Mouse (Mus musculus) liver, embryonic 13.5 days (tissue): ENCODE results near the gene Wnt3a. TPM values are rescaled to one million over a fixed set of nuclear protein-coding genes. Genes with fewer than 3 reads are reported as not detected.
A peak's percentile ranks its signal among the peaks of the same experiment; 100 is the strongest.

ENCODE experiments used
- ATAC-seq: fragments of 200-750 bp; cut with Nextera tagmentation; 2 replicates; pipeline ENCODE4 v1.8.0; 2017; ENCODE audit warnings: low read depth, mild to moderate bottlenecking, moderate number of reproducible peaks, moderate library complexity
- DNase-seq: peaks from one replicate; pipeline ENCODE4 v3.0.0; 2022
- H3K27ac ChIP-seq: fragments of 300-500 bp; sonication (generic); 2 replicates; pipeline ENCODE4 v1.5.1; 2015; ENCODE audit warnings: moderate library complexity, mild to moderate bottlenecking, inconsistent platforms
- H3K27me3 ChIP-seq: fragments of 300-500 bp; sonication (generic); 2 replicates; pipeline ENCODE4 v1.6.1; 2015; ENCODE audit warnings: mild to moderate bottlenecking, inconsistent platforms
- H3K36me3 ChIP-seq: fragments of 300-500 bp; sonication (generic); 2 replicates; pipeline ENCODE4 v1.6.1; 2015; ENCODE audit warnings: mild to moderate bottlenecking, inconsistent platforms
- H3K4me1 ChIP-seq: fragments of 300-500 bp; sonication (generic); replicated peaks from 2 replicates; pipeline ENCODE4 v1.6.1; 2015; ENCODE audit warnings: inconsistent platforms
- H3K4me2 ChIP-seq: fragments of 300-500 bp; sonication (generic); 2 replicates; pipeline ENCODE4 v1.6.1; 2015; ENCODE audit warnings: inconsistent platforms, mild to moderate bottlenecking, moderate library complexity
- H3K4me3 ChIP-seq: fragments of 300-500 bp; sonication (generic); replicated peaks from 2 replicates; pipeline ENCODE4 v1.5.1; 2015; ENCODE audit warnings: mild to moderate bottlenecking, inconsistent platforms
- H3K9ac ChIP-seq: fragments of 300-500 bp; sonication (generic); 2 replicates; pipeline ENCODE4 v1.6.1; 2015; ENCODE audit warnings: mild to moderate bottlenecking, inconsistent platforms
- H3K9me3 ChIP-seq: fragments of 300-500 bp; sonication (generic); replicated peaks from 2 replicates; pipeline ENCODE4 v1.6.1; 2016; ENCODE audit warnings: inconsistent platforms
- WGBS: fragments of 180-500 bp; shearing (Covaris S2); methylation state at CpG from one replicate; pipeline ENCODE4 v1.1.7; 2015; ENCODE audit not compliant: insufficient replicate concordance; 5-methylcytosine and 5-hydroxymethylcytosine counted together
- polyA plus RNA-seq: library from polyadenylated mRNA; unstranded; fragments of >200 nt; fragmentation: Nextera tagmentation; extraction: Ambion mirVana; gene quantifications from 2 replicates; pipeline ENCODE4 v1.2.1, GENCODE M21; 2015

Wnt3a gene
- polyA plus RNA-seq, 1 experiment from 2014 or later, result not detected

DNA sequence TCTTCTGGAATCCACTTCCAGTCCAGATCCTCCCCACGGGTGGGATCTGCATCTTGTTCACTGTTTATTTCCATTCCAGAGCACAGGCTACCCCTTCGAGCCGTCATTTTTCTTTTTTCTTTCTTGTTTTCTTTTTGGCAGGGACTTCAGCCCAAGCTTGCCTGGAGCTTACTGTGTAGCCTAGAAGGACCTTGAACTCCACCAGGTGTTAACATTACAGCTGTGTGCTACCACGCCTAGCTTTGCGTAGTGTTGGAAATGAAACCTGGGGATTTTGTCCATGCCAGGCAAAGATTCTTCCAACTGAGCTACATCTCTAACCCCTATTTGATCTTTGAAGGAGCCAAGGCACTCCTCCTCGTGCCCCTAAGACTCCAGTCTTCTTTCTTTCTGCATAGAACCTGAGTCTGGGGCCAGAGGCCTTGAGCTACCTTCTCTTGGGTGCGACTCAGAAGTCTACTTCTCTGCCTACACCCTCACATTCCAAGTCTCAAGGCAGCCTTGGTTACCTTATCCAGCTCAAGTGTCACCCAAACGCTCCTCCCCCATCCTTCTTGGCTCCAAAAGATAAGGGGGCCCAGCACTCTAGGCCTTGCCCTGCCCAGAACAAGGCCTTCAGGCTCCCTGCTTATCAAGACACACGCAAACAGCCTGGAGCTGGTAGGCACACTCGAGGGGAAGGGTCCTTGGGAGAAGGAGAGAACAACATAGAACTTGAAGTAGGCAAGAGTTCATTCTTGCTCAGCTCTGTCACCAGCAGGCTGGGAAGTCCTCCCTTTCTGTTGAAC lies 29.7 kb downstream of the Wnt3a start:
- no peaks in the 10 kb centered on the region for H3K9me3 ChIP-seq
- H3K4me2 ChIP-seq, result peak overlapping the region; percentile 77
- peak overlapping the region; percentile 67 for H3K9ac ChIP-seq
- peak overlapping the region; percentile 95 for H3K27ac ChIP-seq
- no peaks in the 10 kb centered on the region for H3K36me3 ChIP-seq
- H3K4me3 ChIP-seq, result peak overlapping the region; percentile 45
- WGBS, result 32% methylated on average over 10 of the region's 10 CpGs
- peaks cover 75% of the 10 kb centered on the region for H3K27me3 ChIP-seq
- H3K4me1 ChIP-seq, result peaks cover 55% of the 10 kb centered on the region
- DNase-seq (peak; percentile 88), ATAC-seq (peak; percentile 99)

DNA sequence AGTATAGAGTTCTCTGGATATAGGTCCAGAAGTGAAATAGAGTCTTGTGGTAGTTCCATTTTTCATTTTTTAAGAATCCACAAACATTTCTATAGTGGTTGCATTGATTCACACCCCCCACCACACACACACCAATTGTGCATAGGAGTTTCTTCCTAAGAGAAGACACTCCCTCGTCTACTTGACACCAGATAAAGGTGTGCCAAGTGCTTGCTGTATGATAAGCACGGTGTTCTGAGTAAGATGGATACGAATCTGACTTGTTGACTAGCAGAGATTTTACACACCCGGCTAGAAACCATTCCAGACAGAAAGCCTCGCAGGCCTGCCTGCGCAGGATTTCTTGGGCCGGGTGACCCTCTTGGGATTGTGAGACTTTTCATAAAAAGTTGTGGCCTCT lies 30.9 kb downstream of the Wnt3a start:
- peaks cover 54% of the 10 kb centered on the region for H3K4me1 ChIP-seq
- H3K4me2 ChIP-seq, result peak overlapping the region; percentile 77
- no peaks in the 10 kb centered on the region for H3K36me3 ChIP-seq
- peak; percentile 27; the same call in 1 of the 2 replicates for ATAC-seq
- no peak overlapping the region for H3K4me3 ChIP-seq
- H3K9ac ChIP-seq, result peak overlapping the region; percentile 63; the same call in 1 of the 2 replicates
- H3K27ac ChIP-seq, result no peak overlapping the region
- peak; percentile 38 for DNase-seq
- peaks cover 75% of the 10 kb centered on the region for H3K27me3 ChIP-seq
- WGBS, result 34% methylated on average over 7 of the region's 7 CpGs
- H3K9me3 ChIP-seq, result no peaks in the 10 kb centered on the region

DNA sequence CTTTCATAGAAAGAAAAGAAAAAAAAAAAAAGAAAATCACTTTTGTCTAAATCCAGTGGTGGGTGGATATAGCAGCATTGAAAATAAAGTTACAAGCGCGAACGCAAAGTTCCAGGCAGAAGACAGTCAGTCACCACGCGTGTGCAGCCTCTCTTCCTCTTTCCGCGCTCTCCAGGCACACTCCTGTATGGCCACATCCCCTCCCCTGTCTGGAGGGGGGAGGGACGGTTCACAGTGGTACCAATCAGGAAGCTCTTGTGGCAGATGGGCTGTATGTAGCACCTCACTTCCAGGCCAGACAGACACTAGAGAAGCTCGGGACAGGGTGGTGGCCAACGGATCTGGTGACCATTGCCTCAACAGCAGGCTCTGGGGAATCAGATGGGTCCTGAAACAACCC lies 42.5 kb downstream of the Wnt3a start:
- H3K27me3 ChIP-seq, result peaks cover 98% of the 10 kb centered on the region
- WGBS, result 24% methylated on average over 10 of the region's 10 CpGs

DNA sequence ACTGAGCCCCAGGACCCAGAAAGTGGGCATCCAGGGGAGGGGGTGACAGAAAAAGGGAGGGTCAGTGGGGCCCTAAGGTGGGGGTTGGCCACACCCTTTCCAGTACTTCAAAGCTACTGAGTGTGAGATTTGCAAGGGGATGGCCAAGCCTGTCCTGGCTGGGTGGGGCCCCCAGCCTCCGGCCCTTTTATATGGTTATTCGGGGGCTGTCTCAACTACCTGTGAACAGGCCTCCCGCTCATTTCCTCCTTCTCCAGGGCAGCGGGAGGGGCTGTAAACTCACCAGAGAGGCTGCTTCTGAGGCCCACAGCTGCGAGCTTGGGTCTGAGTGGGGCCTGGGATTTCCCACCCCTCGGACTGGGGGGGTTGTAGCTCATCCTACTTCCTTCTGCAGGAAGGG lies 46.7 kb downstream of the Wnt3a start:
- peaks cover 95% of the 10 kb centered on the region for H3K27me3 ChIP-seq
- no peak for ATAC-seq
- 13% methylated on average over 6 of the region's 6 CpGs for WGBS

More for the DNA sequence above, 42.5 kb downstream of the Wnt3a start:
- Histone ChIP-seq H3K36me3 (no peaks in the 10 kb centered on the region), H3K4me2 (no peak overlapping the region), H3K4me1 (no peaks in the 10 kb centered on the region), H3K4me3 (no peak overlapping the region), H3K9ac (no peak overlapping the region), H3K9me3 (no peaks in the 10 kb centered on the region), H3K27ac (no peak overlapping the region)
- ATAC-seq, result no peak
- DNase-seq, result no peak

DNA sequence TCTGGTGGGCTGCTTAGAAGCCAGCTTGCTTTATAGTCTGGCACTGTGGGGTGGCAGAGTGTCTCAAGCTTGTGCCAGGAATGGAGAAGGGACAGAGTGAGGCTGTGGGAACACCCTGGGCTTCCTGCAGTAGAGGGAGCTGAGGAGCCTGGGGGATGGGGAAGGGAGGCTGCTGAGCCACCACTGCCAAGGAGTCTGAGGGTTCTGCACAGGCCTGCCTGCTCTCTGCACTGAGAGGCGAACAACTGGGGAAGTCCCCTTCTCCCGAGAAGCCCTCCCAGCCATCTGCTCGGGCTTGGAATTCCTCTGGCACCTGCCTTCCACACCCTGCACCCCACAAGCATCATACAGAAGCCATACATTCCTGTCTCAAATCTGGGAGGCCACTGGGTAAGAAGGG lies 48.7 kb downstream of the Wnt3a start:
- Histone ChIP-seq H3K4me3 (no peak overlapping the region), H3K9ac (no peak overlapping the region), H3K27me3 (peaks cover 88% of the 10 kb centered on the region), H3K36me3 (no peaks in the 10 kb centered on the region), H3K9me3 (no peaks in the 10 kb centered on the region), H3K27ac (no peak overlapping the region), H3K4me1 (peaks cover 7% of the 10 kb centered on the region; the same call in 1 of the 2 replicates), H3K4me2 (no peak overlapping the region)
- no peak for ATAC-seq
- no peak for DNase-seq
- 23% methylated on average over 3 of the region's 3 CpGs for WGBS

More for the DNA sequence above, 46.7 kb downstream of the Wnt3a start:
- DNase-seq, result no peak
- Histone ChIP-seq H3K9ac (no peak overlapping the region), H3K4me1 (peaks cover 5% of the 10 kb centered on the region; the same call in 1 of the 2 replicates), H3K4me2 (no peak overlapping the region), H3K4me3 (no peak overlapping the region), H3K36me3 (no peaks in the 10 kb centered on the region), H3K27ac (no peak overlapping the region), H3K9me3 (no peaks in the 10 kb centered on the region)

DNA sequence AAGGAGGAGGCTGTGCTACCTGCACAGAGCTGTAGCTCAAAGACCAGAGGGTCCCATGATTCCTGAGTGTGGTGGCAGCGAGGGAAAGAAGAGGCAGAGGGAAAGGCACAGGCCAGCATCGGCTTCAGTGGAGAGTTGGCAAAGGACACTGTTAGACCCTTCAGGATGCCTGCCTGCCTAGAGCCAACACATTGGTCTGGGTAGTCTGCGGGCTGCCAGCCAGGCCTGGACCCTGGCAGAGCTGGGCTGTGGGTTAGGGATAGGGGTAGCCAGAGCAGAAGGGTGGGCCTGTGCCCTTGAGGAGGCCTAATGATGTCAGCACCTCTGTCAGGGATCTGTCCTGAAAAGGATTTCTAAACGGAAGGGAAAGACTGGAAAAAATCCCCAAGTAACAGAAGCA lies 50.8 kb downstream of the Wnt3a start:
- peaks cover 7% of the 10 kb centered on the region; the same call in 1 of the 2 replicates for H3K4me1 ChIP-seq
- ATAC-seq (no peak), DNase-seq (no peak)
- H3K27me3 ChIP-seq, result peaks cover 83% of the 10 kb centered on the region
- no peaks in the 10 kb centered on the region for H3K9me3 ChIP-seq
- no peaks in the 10 kb centered on the region for H3K36me3 ChIP-seq
- 68% methylated on average over 4 of the region's 4 CpGs for WGBS
- H3K4me2 ChIP-seq, result no peak overlapping the region
- H3K27ac ChIP-seq, result no peak overlapping the region
- H3K4me3 ChIP-seq, result no peak overlapping the region
- no peak overlapping the region for H3K9ac ChIP-seq

DNA sequence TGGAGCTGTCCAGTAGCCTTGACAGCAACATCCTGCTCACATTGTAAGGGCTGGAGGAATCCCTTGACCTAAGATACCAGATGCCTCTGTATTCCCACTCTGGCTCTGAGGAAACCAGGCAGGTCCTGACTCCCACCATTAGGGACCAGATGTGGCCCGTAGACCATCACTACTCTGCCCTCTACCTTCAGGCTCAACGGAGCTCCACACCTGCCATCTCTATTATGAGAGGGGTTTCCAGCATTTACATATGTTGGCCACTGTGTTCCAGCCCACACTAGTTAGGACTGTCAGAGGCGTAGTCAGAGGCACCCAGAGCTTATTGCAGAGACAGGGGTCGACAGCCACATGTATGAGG lies 51.1 kb downstream of the Wnt3a start:
- H3K9ac ChIP-seq, result no peak overlapping the region
- no peak for ATAC-seq
- H3K27ac ChIP-seq, result no peak overlapping the region
- H3K27me3 ChIP-seq, result peaks cover 82% of the 10 kb centered on the region
- peaks cover 7% of the 10 kb centered on the region; the same call in 1 of the 2 replicates for H3K4me1 ChIP-seq
- DNase-seq, result no peak
- 54% methylated on average over 4 of the region's 4 CpGs for WGBS
- H3K36me3 ChIP-seq, result no peaks in the 10 kb centered on the region
- no peak overlapping the region for H3K4me2 ChIP-seq
- no peaks in the 10 kb centered on the region for H3K9me3 ChIP-seq
- no peak overlapping the region for H3K4me3 ChIP-seq

DNA sequence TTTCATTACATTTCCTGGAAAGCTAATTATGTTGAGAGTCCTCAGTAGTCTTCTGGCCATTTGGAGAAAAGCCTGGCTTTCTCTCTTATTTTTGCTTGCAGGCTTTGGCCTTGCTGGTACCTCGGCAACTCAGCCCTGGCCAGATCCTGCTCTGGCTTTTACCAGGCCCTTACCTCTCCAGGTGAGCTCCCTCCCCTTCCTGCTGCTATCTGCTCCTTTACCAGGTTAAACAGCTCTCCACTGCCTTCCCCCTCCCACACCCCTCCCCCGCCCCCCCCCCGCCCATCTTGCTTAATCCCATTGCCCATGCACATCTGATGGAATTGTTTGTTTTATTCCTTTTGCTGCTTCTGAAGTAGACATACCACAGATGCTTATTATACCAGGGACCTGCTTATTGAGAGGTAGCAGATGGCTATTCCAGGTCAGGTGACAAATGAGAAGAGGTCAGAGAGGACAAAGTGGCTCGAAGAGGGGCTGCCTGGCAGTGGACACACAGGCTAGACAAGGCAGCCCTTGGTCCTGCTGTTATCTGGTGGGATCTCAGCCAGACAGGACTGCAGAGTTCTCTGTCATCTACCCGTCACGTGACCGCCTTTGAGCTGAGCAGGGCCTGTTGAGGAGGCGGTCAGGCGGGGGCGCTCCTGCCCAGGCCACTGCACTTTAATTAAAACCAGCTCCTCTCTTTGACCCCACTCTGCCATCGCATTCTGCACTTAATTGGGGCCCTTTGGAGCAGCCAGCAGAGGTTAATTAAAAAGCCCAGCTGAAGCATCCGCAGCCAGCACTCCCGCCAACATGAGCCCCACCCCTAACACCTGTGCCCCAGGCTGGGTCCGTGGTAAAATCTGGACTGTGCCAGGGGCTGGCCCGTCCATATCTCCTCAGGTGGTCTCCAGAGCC lies 51.8 kb downstream of the Wnt3a start:
- no peak overlapping the region for H3K9ac ChIP-seq
- H3K27me3 ChIP-seq, result peaks cover 78% of the 10 kb centered on the region
- H3K4me3 ChIP-seq, result no peak overlapping the region
- no peak overlapping the region for H3K27ac ChIP-seq
- DNase-seq (peak; percentile 60), ATAC-seq (peak; percentile 81)
- H3K36me3 ChIP-seq, result no peaks in the 10 kb centered on the region
- 6% methylated on average over 14 of the region's 15 CpGs for WGBS
- no peaks in the 10 kb centered on the region for H3K9me3 ChIP-seq
- peaks cover 7% of the 10 kb centered on the region; the same call in 1 of the 2 replicates for H3K4me1 ChIP-seq
- no peak overlapping the region for H3K4me2 ChIP-seq

DNA sequence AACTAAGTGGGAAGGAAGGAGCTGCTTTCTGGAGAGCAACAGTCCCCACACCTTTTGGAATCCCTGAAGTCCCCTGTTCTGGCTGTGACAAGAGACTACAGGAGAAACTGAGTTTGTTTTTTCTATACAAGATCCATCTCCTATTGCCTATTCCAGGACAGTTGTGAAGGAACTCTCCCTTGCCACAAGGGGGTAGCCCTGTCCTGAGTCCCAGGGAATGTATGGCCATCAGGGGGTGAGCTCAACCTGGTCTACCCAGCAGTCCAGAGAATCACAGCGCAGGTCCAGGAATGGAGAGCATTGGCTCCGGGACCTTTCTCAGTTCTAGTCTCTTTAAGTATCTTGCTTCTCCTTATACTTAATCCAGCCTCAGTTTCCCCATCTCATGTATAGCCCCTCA lies 57.8 kb downstream of the Wnt3a start:
- H3K27me3 ChIP-seq, result peaks cover 44% of the 10 kb centered on the region
- H3K36me3 ChIP-seq, result no peaks in the 10 kb centered on the region
- no peak overlapping the region for H3K4me2 ChIP-seq
- no peak overlapping the region for H3K9ac ChIP-seq
- peaks cover 19% of the 10 kb centered on the region for H3K4me1 ChIP-seq
- DNase-seq (no peak), ATAC-seq (no peak)
- H3K4me3 ChIP-seq, result no peak overlapping the region
- no peak overlapping the region for H3K27ac ChIP-seq
- no peaks in the 10 kb centered on the region for H3K9me3 ChIP-seq
- WGBS, result 50% methylated on average over 2 of the region's 2 CpGs

DNA sequence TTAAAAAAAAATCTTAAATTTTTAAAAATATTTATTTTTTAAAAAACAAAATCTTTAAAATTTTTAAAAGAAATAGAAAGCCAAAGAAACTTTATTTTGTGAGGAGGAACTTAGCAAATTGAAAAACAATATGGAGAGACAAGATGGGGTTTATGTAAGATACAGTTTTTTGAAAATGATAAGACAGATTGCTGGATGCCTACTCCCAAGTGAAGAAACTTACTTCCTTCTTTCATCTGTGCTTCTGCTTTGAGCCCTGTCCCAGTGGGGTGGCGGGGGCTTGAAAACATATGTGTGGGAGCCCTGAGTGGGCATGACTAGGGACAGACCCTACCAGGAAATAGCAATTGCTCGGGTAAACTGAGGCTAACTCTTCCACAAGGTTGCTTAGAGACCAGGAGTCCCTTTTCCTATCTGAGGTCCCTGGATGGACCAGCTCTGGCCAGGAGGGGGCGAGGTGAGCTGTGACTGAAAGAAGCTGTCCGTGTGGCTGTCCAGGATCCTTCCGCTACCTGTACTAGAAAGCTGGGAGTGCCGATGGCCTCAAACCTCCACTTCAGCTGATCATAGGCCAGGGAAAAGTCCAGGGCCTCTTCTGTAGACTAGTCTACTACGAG lies 60.3 kb downstream of the Wnt3a start:
- WGBS, result 15% methylated on average over 7 of the region's 7 CpGs

More for the DNA sequence above, 60.3 kb downstream of the Wnt3a start:
- H3K9me3 ChIP-seq, result no peaks in the 10 kb centered on the region
- H3K27me3 ChIP-seq, result peaks cover 24% of the 10 kb centered on the region
- H3K9ac ChIP-seq, result no peak overlapping the region
- ATAC-seq (no peak), DNase-seq (peak; percentile 62)
- H3K4me3 ChIP-seq, result no peak overlapping the region
- no peak overlapping the region for H3K4me2 ChIP-seq
- no peaks in the 10 kb centered on the region for H3K36me3 ChIP-seq
- peaks cover 39% of the 10 kb centered on the region for H3K4me1 ChIP-seq
- H3K27ac ChIP-seq, result no peak overlapping the region
